Mouse (Mus musculus) kidney, embryonic 14.5 days (tissue): Measurements from ENCODE around the gene Rpl12. TPM values are rescaled to one million over a fixed set of nuclear protein-coding genes. Genes with fewer than 3 reads are reported as not detected.
"Not testable (repeated sequence)": the region's sequence is repeated elsewhere in the genome, so short reads cannot be mapped to it uniquely, and the experiment has no call there.

Experiments used
- ATAC-seq: fragments of 200-750 bp; cut with Nextera tagmentation; 2 replicates; pipeline ENCODE4 v1.8.0; 2017; ENCODE audit warnings: moderate number of reproducible peaks, mild to moderate bottlenecking, moderate TSS enrichment, moderate library complexity; ENCODE audit not compliant: low FRiP score, low TSS enrichment
- H3K27ac ChIP-seq: fragments of 300-500 bp; sonication (generic); 2 replicates; pipeline ENCODE4 v1.5.1; 2014; ENCODE audit warnings: low read depth, mild to moderate bottlenecking, low read length, moderate library complexity, mixed read lengths
- H3K27me3 ChIP-seq: fragments of 300-500 bp; sonication (generic); 2 replicates; pipeline ENCODE4 v1.6.1; 2014; ENCODE audit warnings: mild to moderate bottlenecking, low read length; ENCODE audit not compliant: control insufficient read depth, insufficient read depth
- H3K36me3 ChIP-seq: fragments of 300-500 bp; sonication (generic); 2 replicates; pipeline ENCODE4 v1.6.1; 2014; ENCODE audit warnings: low read length, mixed read lengths; ENCODE audit not compliant: control insufficient read depth, insufficient read depth
- H3K4me1 ChIP-seq: fragments of 300-500 bp; sonication (generic); 2 replicates; pipeline ENCODE4 v1.6.1; 2014; ENCODE audit warnings: low read length, mixed read lengths; ENCODE audit not compliant: control insufficient read depth, insufficient read depth
- H3K4me2 ChIP-seq: fragments of 300-500 bp; sonication (generic); replicated peaks from 2 replicates; pipeline ENCODE4 v1.6.1; 2014; ENCODE audit warnings: low read depth, mild to moderate bottlenecking, low read length
- H3K4me3 ChIP-seq: fragments of 300-500 bp; sonication (generic); 2 replicates; pipeline ENCODE4 v1.5.1; 2014; ENCODE audit warnings: mild to moderate bottlenecking, low read length
- H3K9ac ChIP-seq: fragments of 300-500 bp; sonication (generic); 2 replicates; pipeline ENCODE4 v1.6.1; 2014; ENCODE audit warnings: low read depth, mild to moderate bottlenecking, low read length, moderate library complexity
- H3K9me3 ChIP-seq: fragments of 300-500 bp; sonication (generic); 2 replicates; pipeline ENCODE4 v1.6.1; 2016; ENCODE audit warnings: low read length; ENCODE audit not compliant: control insufficient read depth
- WGBS: fragments of 180-500 bp; shearing (Covaris S2); extraction: QIAGEN DNeasy Blood & Tissue Kit; methylation state at CpG from one replicate; pipeline ENCODE4 v1.1.7; 2014; 5-methylcytosine and 5-hydroxymethylcytosine counted together
- polyA plus RNA-seq: library from polyadenylated mRNA; unstranded; fragments of >200 nt; fragmentation: Nextera tagmentation; extraction: Ambion mirVana; gene quantifications from 2 replicates; pipeline ENCODE4 v1.2.1, GENCODE M21; 2014

Rpl12 gene
- polyA plus RNA-seq, 1 experiment from 2014 or later = 249 TPM

DNA sequence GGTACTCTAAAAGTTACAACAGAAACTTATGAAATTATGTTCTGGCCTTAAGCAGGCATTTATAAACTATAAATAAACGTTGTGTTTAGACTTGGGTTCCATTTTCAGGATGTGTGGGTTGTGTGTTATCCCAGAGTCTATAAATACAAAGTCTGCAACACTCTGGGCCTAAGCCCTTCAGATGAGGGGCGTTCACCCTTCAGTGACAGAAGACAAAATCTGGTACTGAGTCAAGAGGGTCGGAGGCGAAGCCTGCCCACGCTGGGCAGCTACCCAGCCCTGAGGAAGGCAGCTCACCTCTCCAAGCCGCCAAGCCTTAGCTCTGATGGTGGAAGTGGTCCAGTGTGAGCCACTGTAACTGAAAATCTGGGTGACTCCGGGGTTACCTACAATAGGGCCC is 40.8 kb downstream of the Rpl12 start:
- Histone ChIP-seq H3K4me2 (no peak overlapping the region), H3K36me3 (peaks cover 5% of the 10 kb centered on the region; the same call in 1 of the 2 replicates), H3K9me3 (no peaks in the 10 kb centered on the region), H3K27ac (no peak overlapping the region), H3K27me3 (no peaks in the 10 kb centered on the region), H3K4me3 (no peak overlapping the region), H3K4me1 (no peaks in the 10 kb centered on the region), H3K9ac (no peak overlapping the region)
- WGBS = 89% methylated on average over 7 of the region's 7 CpGs
- no peak for ATAC-seq

DNA sequence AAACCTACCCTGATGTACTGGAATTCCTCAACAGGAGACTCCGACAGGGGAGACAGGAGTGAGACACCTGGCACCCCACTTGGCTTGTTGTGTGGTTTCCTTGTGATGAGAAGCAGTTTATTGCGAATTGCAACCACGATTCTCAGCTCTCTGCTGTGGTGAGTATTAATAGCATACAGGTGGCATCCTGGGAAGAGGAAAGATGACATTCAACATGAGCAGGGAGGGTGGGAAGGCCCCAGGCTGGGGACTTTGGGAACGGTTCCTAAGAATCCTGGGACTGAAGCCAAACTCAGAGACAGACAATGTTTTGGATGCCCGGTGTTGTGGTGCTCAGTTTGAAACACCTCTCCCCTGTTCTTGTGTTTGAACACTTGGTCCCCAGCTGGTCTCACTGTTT is 43.7 kb downstream of the Rpl12 start:
- 82% methylated on average over 5 of the region's 5 CpGs for WGBS
- Histone ChIP-seq H3K4me2 (no peak overlapping the region), H3K9ac (no peak overlapping the region), H3K4me1 (no peaks in the 10 kb centered on the region), H3K27ac (no peak overlapping the region), H3K9me3 (no peaks in the 10 kb centered on the region), H3K36me3 (peaks cover 5% of the 10 kb centered on the region; the same call in 1 of the 2 replicates), H3K4me3 (no peak overlapping the region), H3K27me3 (no peaks in the 10 kb centered on the region)
- ATAC-seq = no peak

DNA sequence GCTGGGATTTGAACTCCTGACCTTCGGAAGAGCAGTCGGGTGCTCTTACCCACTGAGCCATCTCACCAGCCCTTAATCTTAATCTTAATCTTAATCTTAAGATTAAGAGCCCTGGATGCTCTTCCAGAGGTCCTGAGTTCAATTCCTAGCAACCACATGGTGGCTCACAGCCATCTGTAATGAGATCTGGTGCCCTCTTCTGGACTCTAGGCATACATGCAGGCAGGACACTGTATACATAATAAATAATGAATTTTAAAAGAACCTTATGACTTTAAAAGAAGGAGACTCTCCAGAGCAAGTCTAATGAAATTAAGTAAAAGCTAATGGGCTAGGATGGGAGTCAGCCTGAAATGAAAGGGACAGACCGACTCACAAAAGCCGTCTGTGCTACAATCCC is 47.7 kb downstream of the Rpl12 start:
- H3K4me3 ChIP-seq, H3K9ac ChIP-seq, ATAC-seq, H3K36me3 ChIP-seq, H3K27me3 ChIP-seq, H3K4me2 ChIP-seq, H3K4me1 ChIP-seq, H3K27ac ChIP-seq, H3K9me3 ChIP-seq: not testable (repeated sequence)
- 95% methylated on average over 4 of the region's 4 CpGs for WGBS

DNA sequence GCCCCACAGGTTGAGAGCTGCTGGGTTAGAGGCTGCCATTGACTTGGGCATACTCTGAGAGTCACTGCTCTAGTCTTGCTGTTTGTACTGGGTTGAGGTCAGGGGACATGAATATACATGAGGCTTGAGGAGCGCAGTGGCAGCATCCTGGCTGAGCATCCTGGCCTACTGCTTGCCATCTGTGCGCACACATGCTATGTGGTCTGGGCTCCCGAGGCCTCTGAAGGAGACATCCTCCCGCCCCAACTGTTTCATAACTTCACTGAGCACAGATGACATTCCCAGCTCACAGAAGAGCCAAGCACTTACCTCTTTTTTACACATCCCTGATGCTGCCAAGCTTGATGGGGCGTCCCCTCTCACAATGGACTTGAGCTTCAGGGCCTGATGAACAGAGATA is 53.5 kb downstream of the Rpl12 start:
- H3K4me3 ChIP-seq = no peak overlapping the region
- WGBS = 89% methylated on average over 5 of the region's 5 CpGs
- no peaks in the 10 kb centered on the region for H3K4me1 ChIP-seq
- H3K36me3 ChIP-seq = no peaks in the 10 kb centered on the region
- H3K27ac ChIP-seq = no peak overlapping the region
- H3K9ac ChIP-seq = no peak overlapping the region
- no peaks in the 10 kb centered on the region for H3K9me3 ChIP-seq
- H3K4me2 ChIP-seq = no peak overlapping the region
- no peaks in the 10 kb centered on the region for H3K27me3 ChIP-seq
- ATAC-seq = no peak

Other genes starting within 250 kb of the Rpl12 start
- 105 and 106 TPM in 2 replicates for gene Cdk9, start 248.5 kb upstream of the Rpl12 start, polyA plus RNA-seq
- 19.8 and 25.4 TPM in 2 replicates for gene Sh2d3c, start 240.5 kb upstream of the Rpl12 start, polyA plus RNA-seq
- gene 6330409D20Rik, start 220.5 kb upstream of the Rpl12 start, polyA plus RNA-seq = not detected in 2 replicates
- 75.6 and 76.8 TPM in 2 replicates for gene Tor2a, start 204.3 kb upstream of the Rpl12 start, polyA plus RNA-seq
- gene Ttc16, start 185.9 kb upstream of the Rpl12 start, polyA plus RNA-seq = 0.30 TPM in 1 of 2 replicates, not detected in the other
- 3.3 and 5.8 TPM in 2 replicates for gene Ptrh1, start 185.8 kb upstream of the Rpl12 start, polyA plus RNA-seq
- 0.11 and 0.39 TPM in 2 replicates for gene Cfap157, start 177.1 kb upstream of the Rpl12 start, polyA plus RNA-seq
- 11.2 and 16.2 TPM in 2 replicates for gene Stxbp1, start 114.3 kb upstream of the Rpl12 start, polyA plus RNA-seq
- gene Fam129b, start 85.4 kb upstream of the Rpl12 start, polyA plus RNA-seq = 18.2 and 19.9 TPM in 2 replicates
- 5.8 and 8.8 TPM in 2 replicates for gene Lrsam1, start 55 bp downstream of the Rpl12 start, polyA plus RNA-seq
- 19.0 and 21.1 TPM in 2 replicates for gene Slc2a8, start 20.5 kb downstream of the Rpl12 start, polyA plus RNA-seq
- 11.6 and 12.1 TPM in 2 replicates for gene Garnl3, start 170.1 kb downstream of the Rpl12 start, polyA plus RNA-seq